Mouse (Mus musculus): ENCODE measurements around the gene Cnpy3.

- TF ChIP-seq CTCF (IDR thresholded peaks at IDR 0.05; ENCODE audit: low read depth) = no peak
- TF ChIP-seq EP300 (IDR thresholded peaks at IDR 0.05; ENCODE audit: low read depth) = no peak
These were observed 22.1 kb upstream of the Cnpy3 start for GRCm38 (mm10) chr17:46774131-46774472.
